Mouse (Mus musculus): ENCODE results near the gene Hils1. TPM values are rescaled to one million over a fixed set of nuclear protein-coding genes. Genes with fewer than 3 reads are reported as not detected.
A peak's percentile ranks its signal among the peaks of the same experiment; 100 is the strongest.

Hils1 gene
- total and polyA plus RNA-seq, 3 experiments, result not detected

GRCm38 (mm10) chr11:94991641-94992479, 24.5 kb downstream of the Hils1 start (continued):
- no peak for TF ChIP-seq NRF1 (IDR thresholded peaks at IDR 0.05; ENCODE audit: insufficient read depth, low read depth, low read length, poor library complexity, severe bottlenecking)
- no peak for TF ChIP-seq JUND (IDR thresholded peaks at IDR 0.05; ENCODE audit: low read depth, low read length)
- TF ChIP-seq MAZ (IDR thresholded peaks at IDR 0.05; ENCODE audit: low read depth, low read length), result 0 out of 2 replicates have a peak, but pooled peaks have one; percentile 4
- TF ChIP-seq USF2 (IDR thresholded peaks at IDR 0.05; ENCODE audit: borderline replicate concordance in 1 of 2, insufficient read depth in 1 of 2, low read depth in 1 of 2, low read length in 2 of 2), result no peak
- TF ChIP-seq TAL1 (IDR thresholded peaks at IDR 0.05; ENCODE audit: low read length), result no peak
- TF ChIP-seq MYB (IDR thresholded peaks at IDR 0.05; ENCODE audit: low read depth, low read length), result no peak
- TF ChIP-seq GATA1 (IDR thresholded peaks at IDR 0.05; ENCODE audit: low read depth, low read length), result no peak
- no peak for TF ChIP-seq MEF2A (IDR thresholded peaks at IDR 0.05; ENCODE audit: extremely low read depth, insufficient replicate concordance, low read depth, low read length, poor library complexity, severe bottlenecking)
- TF ChIP-seq ZNF384 (IDR thresholded peaks at IDR 0.05; ENCODE audit: low read depth, low read length), result no peak
- no peak for TF ChIP-seq MAFK (IDR thresholded peaks at IDR 0.05; ENCODE audit: borderline replicate concordance, low read depth, low read length)

GRCm38 (mm10) chr11:94992480-94992753, 25.0 kb downstream of the Hils1 start:
- Histone ChIP-seq H3K27ac (ENCODE audit: control insufficient read depth, low read depth, low read length) (peak overlapping the region; percentile 75), H3K9me3 (replicated peaks; ENCODE audit: insufficient read depth, low read length) (no peaks in the 10 kb centered on the region), H3K36me3 (ENCODE audit: control insufficient read depth in 1 of 2, insufficient read depth in 2 of 2, low read length in 2 of 2) (peaks cover 0 to 46% of the 10 kb centered on the region in 2 experiments; a peak in 2 of 4 replicates), H3K79me2 (ENCODE audit: control insufficient read depth, insufficient read depth, low read length, poor library complexity) (peaks cover 75% of the 10 kb centered on the region), H3K4me1 (ENCODE audit: control insufficient read depth in 1 of 2, insufficient read depth in 2 of 2, low read length in 2 of 2) (peaks cover 37 to 61% of the 10 kb centered on the region in 2 experiments), H3K4me3 (ENCODE audit: control insufficient read depth in 1 of 2, insufficient read depth in 1 of 2, low read depth in 2 of 2, low read length in 2 of 2) (peak overlapping the region; percentile 79 to 87), H3K27me3 (ENCODE audit: control insufficient read depth in 1 of 2, insufficient read depth in 2 of 2, low read length in 2 of 2) (no peaks in the 10 kb centered on the region), H3K9ac (ENCODE audit: control insufficient read depth, low read depth, low read length, poor library complexity, severe bottlenecking) (peak overlapping the region; percentile 97)
- peak; percentile 43 for DNase-seq (ENCODE audit: low read depth, low spot score)
- TF ChIP-seq POLR2A (IDR thresholded peaks at IDR 0.05; ENCODE audit: control insufficient read depth in 1 of 2, insufficient read depth in 1 of 2, low read depth in 1 of 2, low read length in 2 of 2, poor library complexity in 1 of 2), result peak in 1 of 2 experiments; percentile 3; a peak in 1 of 4 replicates
- TF ChIP-seq UBTF (IDR thresholded peaks at IDR 0.05; ENCODE audit: borderline replicate concordance, insufficient read depth, low read depth, low read length), result no peak

- no peaks in the 10 kb centered on the region for H3K27me3 ChIP-seq (ENCODE audit: control insufficient read depth in 1 of 2, insufficient read depth in 2 of 2, low read length in 2 of 2)
- H3K36me3 ChIP-seq (ENCODE audit: control insufficient read depth in 1 of 2, insufficient read depth in 2 of 2, low read length in 2 of 2), result peaks cover 0 to 45% of the 10 kb centered on the region in 2 experiments; a peak in 2 of 4 replicates
- H3K9me3 ChIP-seq (replicated peaks; ENCODE audit: insufficient read depth, low read length), result no peaks in the 10 kb centered on the region
- peak overlapping the region; percentile 97 for H3K9ac ChIP-seq (ENCODE audit: control insufficient read depth, low read depth, low read length, poor library complexity, severe bottlenecking)
- H3K4me1 ChIP-seq (ENCODE audit: control insufficient read depth in 1 of 2, insufficient read depth in 2 of 2, low read length in 2 of 2), result peaks cover 37 to 61% of the 10 kb centered on the region in 2 experiments
- peak overlapping the region; percentile 79 to 87 for H3K4me3 ChIP-seq (ENCODE audit: control insufficient read depth in 1 of 2, insufficient read depth in 1 of 2, low read depth in 2 of 2, low read length in 2 of 2)
- H3K27ac ChIP-seq (ENCODE audit: control insufficient read depth, low read depth, low read length), result peak overlapping the region; percentile 75
- peak; percentile 81 for DNase-seq (ENCODE audit: low read depth, low spot score)
- H3K79me2 ChIP-seq (ENCODE audit: control insufficient read depth, insufficient read depth, low read length, poor library complexity), result peaks cover 78% of the 10 kb centered on the region
- TF ChIP-seq MAX (IDR thresholded peaks at IDR 0.05; ENCODE audit: low read length) (peak; percentile 50), USF1 (IDR thresholded peaks at IDR 0.05; ENCODE audit: low read depth, low read length) (peak; percentile 84), HCFC1 (IDR thresholded peaks at IDR 0.05; ENCODE audit: low read depth, low read length) (no peak), EP300 (IDR thresholded peaks at IDR 0.05; ENCODE audit: low read depth in 1 of 2, low read length in 2 of 2) (peak; percentile 28 to 60; a peak in 3 of 4 replicates), RAD21 (IDR thresholded peaks at IDR 0.05; ENCODE audit: low read depth, low read length) (no peak), ZKSCAN1 (IDR thresholded peaks at IDR 0.05; ENCODE audit: low read depth, low read length) (no peak), CHD1 (IDR thresholded peaks at IDR 0.05; ENCODE audit: low read depth, low read length) (peak; percentile 21; the same call in 1 of the 2 replicates), MXI1 (IDR thresholded peaks at IDR 0.05; ENCODE audit: low read depth, low read length) (peak; percentile 92), ZNF384 (IDR thresholded peaks at IDR 0.05; ENCODE audit: low read depth, low read length) (peak; percentile 10; the same call in 1 of the 2 replicates), MAFK (IDR thresholded peaks at IDR 0.05; ENCODE audit: borderline replicate concordance, low read depth, low read length) (no peak), KAT2A (conservative IDR thresholded peaks at IDR 0.05; ENCODE audit: low read depth, low read length) (no peak), MYB (IDR thresholded peaks at IDR 0.05; ENCODE audit: low read depth, low read length) (no peak), POLR2AphosphoS2 (IDR thresholded peaks at IDR 0.05; ENCODE audit: low read length) (no peak), ZMIZ1 (IDR thresholded peaks at IDR 0.05; ENCODE audit: low read depth, low read length) (no peak), ZC3H11A (IDR thresholded peaks at IDR 0.05; ENCODE audit: low read depth, low read length) (no peak), TAL1 (IDR thresholded peaks at IDR 0.05; ENCODE audit: low read length) (no peak), SIN3A (IDR thresholded peaks at IDR 0.05; ENCODE audit: low read length) (peak; percentile 92)
These were observed 25.6 kb downstream of the Hils1 start for GRCm38 (mm10) chr11:94992754-94993606.
